Mouse (Mus musculus): ENCODE results near the gene Setd1b. TPM values are rescaled to one million over a fixed set of nuclear protein-coding genes. Genes with fewer than 3 reads are reported as not detected.

Setd1b gene
- 10.6 TPM for polyA plus RNA-seq (2015; fragmentation: Illumina TruSeq; extraction: RNeasy Lipid Tissue Mini Kit (QIAGEN cat#74804); ENCODE audit: low read depth, low replicate concordance)

GRCm38 (mm10) chr5:123142161-123143157 lies at the start of gene Setd1b:
Setd1b (plus strand) TSS chr5:123142193.

GRCm38 (mm10) chr5:123132308-123133071 lies 9.5 kb upstream of the Setd1b start, which contains the start of gene Rhof:
Rhof (minus strand) TSS chr5:123132692.

GRCm38 (mm10) chr5:123169284-123169683 lies 27.3 kb downstream of the Setd1b start, which contains the start of gene Psmd9:
Psmd9 (plus strand) TSS chr5:123169413.

DNA sequence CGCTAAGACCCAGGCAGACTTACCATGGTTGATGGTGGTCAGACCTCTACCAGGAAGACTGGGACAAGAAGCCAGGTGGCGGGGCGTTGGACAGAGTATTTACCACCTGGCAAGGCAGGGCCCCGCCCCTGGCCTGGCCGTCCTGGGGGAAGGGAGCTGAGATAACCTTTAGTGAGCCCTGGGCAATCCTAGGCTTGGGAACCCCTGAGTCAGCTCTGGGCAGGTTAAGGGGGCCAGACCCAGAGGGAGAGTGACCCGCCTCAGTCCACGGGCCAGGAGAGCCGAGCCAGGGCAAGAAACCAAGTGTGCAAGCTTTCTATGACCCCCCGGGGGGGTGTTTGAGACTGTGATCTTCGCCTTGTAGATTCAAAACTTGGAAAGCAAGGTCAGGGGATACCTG lies 40.7 kb downstream of the Setd1b start, which contains the start of gene Hpd:
Gene Hpd, minus strand, starts transcription at position 77 of the 400 bp plus-strand sequence.

Other genes with a start within 250 kb of the Setd1b start
- 20.7 TPM for gene Kdm2b, start 152.4 kb upstream of the Setd1b start, polyA plus RNA-seq (2015; fragmentation: Illumina TruSeq; extraction: RNeasy Lipid Tissue Mini Kit (QIAGEN cat#74804); ENCODE audit: low read depth, low replicate concordance)
- 6.1 TPM for gene Orai1, start 127.1 kb upstream of the Setd1b start, polyA plus RNA-seq (2015; fragmentation: Illumina TruSeq; extraction: RNeasy Lipid Tissue Mini Kit (QIAGEN cat#74804); ENCODE audit: low read depth, low replicate concordance)
- 0.85 TPM for gene Morn3, start 95.2 kb upstream of the Setd1b start, polyA plus RNA-seq (2015; fragmentation: Illumina TruSeq; extraction: RNeasy Lipid Tissue Mini Kit (QIAGEN cat#74804); ENCODE audit: low read depth, low replicate concordance)
- gene Tmem120b, start 73.8 kb upstream of the Setd1b start, polyA plus RNA-seq (2015; fragmentation: Illumina TruSeq; extraction: RNeasy Lipid Tissue Mini Kit (QIAGEN cat#74804); ENCODE audit: low read depth, low replicate concordance): 10.6 TPM
- 35.9 TPM for gene Rhof, start 9.5 kb upstream of the Setd1b start, polyA plus RNA-seq (2015; fragmentation: Illumina TruSeq; extraction: RNeasy Lipid Tissue Mini Kit (QIAGEN cat#74804); ENCODE audit: low read depth, low replicate concordance)
- 34.3 TPM for gene Psmd9, start 27.2 kb downstream of the Setd1b start, polyA plus RNA-seq (2015; fragmentation: Illumina TruSeq; extraction: RNeasy Lipid Tissue Mini Kit (QIAGEN cat#74804); ENCODE audit: low read depth, low replicate concordance)
- gene Hpd, start 40.5 kb downstream of the Setd1b start, polyA plus RNA-seq (2015; fragmentation: Illumina TruSeq; extraction: RNeasy Lipid Tissue Mini Kit (QIAGEN cat#74804); ENCODE audit: low read depth, low replicate concordance): not detected
- gene Wdr66, start 109.9 kb downstream of the Setd1b start, polyA plus RNA-seq (2015; fragmentation: Illumina TruSeq; extraction: RNeasy Lipid Tissue Mini Kit (QIAGEN cat#74804); ENCODE audit: low read depth, low replicate concordance): 4.1 TPM
- gene Bcl7a, start 201.6 kb downstream of the Setd1b start, polyA plus RNA-seq (2015; fragmentation: Illumina TruSeq; extraction: RNeasy Lipid Tissue Mini Kit (QIAGEN cat#74804); ENCODE audit: low read depth, low replicate concordance): 40.8 TPM